Mouse (Mus musculus) neural tube, embryonic 11.5 days (tissue): ENCODE results near the gene Ddx41. TPM values are rescaled to one million over a fixed set of nuclear protein-coding genes. Genes with fewer than 3 reads are reported as not detected.

Experiments used
- ATAC-seq: fragments of 200-750 bp; cut with Nextera tagmentation; 2 replicates; pipeline ENCODE4 v1.8.0; 2017; ENCODE audit warnings: moderate number of reproducible peaks, mild to moderate bottlenecking, moderate TSS enrichment, moderate library complexity; ENCODE audit not compliant: insufficient read depth, low FRiP score, low TSS enrichment
- DNase-seq: peaks from one replicate; pipeline ENCODE4 v3.0.0-alpha.2; 2015; ENCODE audit warnings: low spot score
- H3K27ac ChIP-seq: fragments of 300-500 bp; sonication (generic); 2 replicates; pipeline ENCODE4 v1.5.1; 2014; ENCODE audit warnings: low read depth, mild to moderate bottlenecking, low read length
- H3K27me3 ChIP-seq: fragments of 300-500 bp; sonication (generic); 2 replicates; pipeline ENCODE4 v1.6.1; 2014; ENCODE audit warnings: mild to moderate bottlenecking, low read length, mixed read lengths; ENCODE audit not compliant: control insufficient read depth, insufficient read depth
- H3K36me3 ChIP-seq: fragments of 300-500 bp; sonication (generic); 2 replicates; pipeline ENCODE4 v1.6.1; 2014; ENCODE audit warnings: mild to moderate bottlenecking, low read length, moderate library complexity, mixed read lengths; ENCODE audit not compliant: control insufficient read depth, insufficient read depth
- H3K4me1 ChIP-seq: fragments of 300-500 bp; sonication (generic); 2 replicates; pipeline ENCODE4 v1.6.1; 2014; ENCODE audit warnings: low read length, mixed read lengths; ENCODE audit not compliant: control insufficient read depth, insufficient read depth
- H3K4me2 ChIP-seq: fragments of 300-500 bp; sonication (generic); 2 replicates; pipeline ENCODE4 v1.6.1; 2014; ENCODE audit warnings: low read depth, mild to moderate bottlenecking, moderate library complexity
- H3K4me3 ChIP-seq: fragments of 300-500 bp; sonication (generic); 2 replicates; pipeline ENCODE4 v1.5.1; 2014; ENCODE audit warnings: low read depth, low read length
- H3K9ac ChIP-seq: fragments of 300-500 bp; sonication (generic); 2 replicates; pipeline ENCODE4 v1.6.1; 2014; ENCODE audit warnings: mild to moderate bottlenecking, low read length
- H3K9me3 ChIP-seq: fragments of 300-500 bp; sonication (generic); 2 replicates; pipeline ENCODE4 v1.6.1; 2016; ENCODE audit warnings: low read length; ENCODE audit not compliant: control insufficient read depth
- WGBS: fragments of 180-500 bp; shearing (Covaris S2); extraction: QIAGEN DNeasy Blood & Tissue Kit; methylation state at CpG from one replicate; pipeline ENCODE4 v1.1.7; 2014; 5-methylcytosine and 5-hydroxymethylcytosine counted together
- polyA plus RNA-seq: library from polyadenylated mRNA; unstranded; fragments of >200 nt; fragmentation: Nextera tagmentation; extraction: Ambion mirVana; gene quantifications from 2 replicates; pipeline ENCODE4 v1.2.1, GENCODE M21; 2014

The Ddx41 gene
- polyA plus RNA-seq, 1 experiment from 2014 or later: 76.3 TPM

GRCm38 (mm10) chr13:55516955-55517354 is 19.5 kb downstream of the Ddx41 start:
- Histone ChIP-seq H3K27me3 (no peaks in the 10 kb centered on the region), H3K4me2 (no peak overlapping the region), H3K4me3 (no peak overlapping the region), H3K27ac (no peak overlapping the region), H3K9ac (no peak overlapping the region), H3K4me1 (peaks cover 9% of the 10 kb centered on the region; the same call in 1 of the 2 replicates), H3K36me3 (no peaks in the 10 kb centered on the region), H3K9me3 (no peaks in the 10 kb centered on the region)
- ATAC-seq (no peak), DNase-seq (peak; percentile 88)
- 2% methylated on average over 5 of the region's 5 CpGs for WGBS

DNA sequence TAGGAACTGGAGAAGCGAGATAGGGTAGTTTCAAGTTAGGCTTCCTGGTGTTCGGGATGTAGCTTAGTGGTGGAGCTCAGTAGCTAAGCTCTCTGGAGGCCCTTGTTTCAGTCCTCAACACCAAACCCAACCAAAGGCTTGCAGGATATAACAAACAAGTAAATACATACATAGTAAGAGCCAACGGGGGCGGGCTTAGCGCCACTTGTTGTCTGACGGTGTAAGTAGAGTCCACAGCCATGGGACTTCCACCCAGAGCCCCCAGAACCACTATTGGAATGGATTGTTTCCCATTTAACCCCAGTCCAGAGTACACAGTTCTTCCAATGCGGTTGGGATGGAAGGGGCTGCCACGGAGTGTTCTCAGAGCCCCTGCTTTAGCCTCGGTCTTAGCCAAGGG is 22.6 kb downstream of the Ddx41 start:
- Histone ChIP-seq H3K9me3 (no peaks in the 10 kb centered on the region), H3K9ac (no peak overlapping the region), H3K36me3 (peaks cover 3% of the 10 kb centered on the region; the same call in 1 of the 2 replicates), H3K4me3 (no peak overlapping the region), H3K4me1 (peaks cover 28% of the 10 kb centered on the region), H3K27me3 (no peaks in the 10 kb centered on the region), H3K27ac (no peak overlapping the region), H3K4me2 (no peak overlapping the region)
- ATAC-seq (no peak), DNase-seq (no peak)
- WGBS: 35% methylated on average over 9 of the region's 9 CpGs

- Histone ChIP-seq H3K4me1 (peaks cover 28% of the 10 kb centered on the region), H3K36me3 (peaks cover 8% of the 10 kb centered on the region; the same call in 1 of the 2 replicates), H3K4me2 (peak within 1 kb of the TSS; percentile 99), H3K27ac (peak within 1 kb of the TSS; percentile 56), H3K9me3 (no peaks in the 10 kb centered on the region), H3K9ac (peak within 1 kb of the TSS; percentile 90), H3K4me3 (peak within 1 kb of the TSS; percentile 73), H3K27me3 (no peaks in the 10 kb centered on the region)
- ATAC-seq (peak; percentile 72), DNase-seq (peak; percentile 91)
- WGBS: 1% methylated on average over 55 of the region's 55 CpGs
Observed at GRCm38 (mm10) chr13:55513111-55513748, 23.2 kb downstream of the Ddx41 start, which contains the start of gene Pdlim7. Pdlim7 (minus strand) TSS chr13:55513676.

DNA sequence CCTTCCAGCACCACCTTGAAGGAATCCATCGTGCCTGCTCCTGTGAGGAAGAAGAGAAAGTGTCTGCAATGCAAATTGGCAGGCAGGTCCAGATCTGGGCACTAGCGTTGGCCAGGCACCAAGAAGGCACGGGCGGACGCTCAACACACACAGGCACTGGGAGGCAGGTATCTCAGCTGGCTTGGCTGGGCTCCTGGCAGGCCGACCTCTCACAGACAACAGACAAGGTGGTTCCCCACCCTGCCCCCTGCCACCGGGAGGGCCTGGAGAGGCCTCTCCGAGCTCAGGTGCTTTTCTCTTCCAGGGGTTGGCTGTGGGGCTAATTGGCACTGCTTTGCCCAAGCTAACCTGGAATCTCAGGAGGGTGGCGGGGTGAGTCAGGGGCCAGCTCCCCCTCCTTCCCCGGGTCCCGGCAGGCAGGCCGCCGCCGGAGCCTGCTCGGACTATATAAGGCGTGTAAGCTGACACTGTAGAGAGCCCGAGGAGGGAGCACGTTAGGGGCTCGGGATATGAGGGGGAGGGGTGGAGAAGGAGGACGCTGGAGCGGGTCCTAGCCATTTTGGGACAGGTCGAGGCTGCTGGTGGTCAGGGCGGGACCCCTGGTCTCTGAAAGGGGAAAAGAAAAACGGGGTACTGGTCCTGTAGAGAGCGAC is 24.0 kb downstream of the Ddx41 start:
- DNase-seq: peak; percentile 76
- Histone ChIP-seq H3K9ac (peak overlapping the region; percentile 90), H3K4me2 (peak overlapping the region; percentile 99), H3K36me3 (peaks cover 9% of the 10 kb centered on the region), H3K4me3 (peak overlapping the region; percentile 73), H3K27ac (peak overlapping the region; percentile 56), H3K9me3 (no peaks in the 10 kb centered on the region), H3K27me3 (no peaks in the 10 kb centered on the region), H3K4me1 (peaks cover 28% of the 10 kb centered on the region)
- 1% methylated on average over 25 of the region's 25 CpGs for WGBS
- peak; percentile 58 for ATAC-seq

GRCm38 (mm10) chr13:55511492-55511861 is 25.0 kb downstream of the Ddx41 start:
- 41% methylated on average over 5 of the region's 5 CpGs for WGBS
- Histone ChIP-seq H3K4me2 (peak overlapping the region; percentile 99), H3K4me1 (peaks cover 28% of the 10 kb centered on the region), H3K36me3 (peaks cover 12% of the 10 kb centered on the region), H3K27me3 (no peaks in the 10 kb centered on the region), H3K27ac (peak overlapping the region; percentile 60; the same call in 1 of the 2 replicates), H3K9me3 (no peaks in the 10 kb centered on the region), H3K4me3 (peak overlapping the region; percentile 73), H3K9ac (peak overlapping the region; percentile 29; the same call in 1 of the 2 replicates)
- DNase-seq (peak; percentile 32), ATAC-seq (no peak)

DNA sequence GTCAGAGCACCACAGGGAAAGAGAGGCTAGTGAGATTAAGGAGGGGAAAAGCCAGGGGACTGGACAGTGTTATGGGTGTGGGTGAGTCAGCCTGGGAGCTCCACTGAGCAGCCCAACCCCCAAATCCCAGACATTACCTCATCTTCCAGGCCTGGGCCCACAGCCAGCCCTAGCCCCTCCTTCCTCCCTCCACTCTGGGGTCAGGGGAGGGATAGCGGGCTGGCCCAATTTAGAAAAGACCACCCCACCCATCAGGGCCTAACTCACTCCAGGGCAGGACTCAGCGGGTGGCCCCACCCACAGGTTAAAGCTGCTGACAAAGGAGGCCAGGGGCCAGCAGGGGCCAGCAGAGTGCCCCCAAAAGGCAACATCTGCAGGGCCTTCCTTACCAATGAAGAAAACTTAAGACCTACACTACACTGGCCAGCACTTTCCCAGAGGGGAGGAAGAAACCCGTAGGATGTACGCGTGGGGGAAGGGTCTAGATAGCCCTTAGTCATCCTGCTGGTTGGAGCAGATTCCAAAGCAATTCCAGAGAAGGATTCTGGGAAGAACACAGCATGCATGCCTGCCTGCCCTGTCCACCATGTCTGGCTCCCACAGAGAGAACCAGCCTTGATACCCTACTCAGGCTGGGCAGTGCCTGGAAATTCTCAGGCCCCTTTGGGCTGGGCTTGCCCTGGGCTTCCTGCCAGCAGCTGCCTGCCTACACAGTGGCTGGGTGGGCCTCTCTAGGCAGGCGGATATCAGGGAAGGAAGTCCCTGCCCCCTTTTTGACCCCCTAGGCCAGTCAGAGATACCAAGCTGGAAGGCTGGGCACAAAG is 25.6 kb downstream of the Ddx41 start:
- peak overlapping the region; percentile 29; the same call in 1 of the 2 replicates for H3K9ac ChIP-seq
- no peaks in the 10 kb centered on the region for H3K9me3 ChIP-seq
- peak; percentile 67 for DNase-seq
- no peaks in the 10 kb centered on the region for H3K27me3 ChIP-seq
- peak overlapping the region; percentile 99 for H3K4me2 ChIP-seq
- WGBS: 11% methylated on average over 6 of the region's 6 CpGs
- H3K36me3 ChIP-seq: peaks cover 16% of the 10 kb centered on the region
- H3K4me1 ChIP-seq: peaks cover 28% of the 10 kb centered on the region
- peak overlapping the region; percentile 8; the same call in 1 of the 2 replicates for H3K4me3 ChIP-seq
- peak; percentile 17; the same call in 1 of the 2 replicates for ATAC-seq
- H3K27ac ChIP-seq: peak overlapping the region; percentile 60

DNA sequence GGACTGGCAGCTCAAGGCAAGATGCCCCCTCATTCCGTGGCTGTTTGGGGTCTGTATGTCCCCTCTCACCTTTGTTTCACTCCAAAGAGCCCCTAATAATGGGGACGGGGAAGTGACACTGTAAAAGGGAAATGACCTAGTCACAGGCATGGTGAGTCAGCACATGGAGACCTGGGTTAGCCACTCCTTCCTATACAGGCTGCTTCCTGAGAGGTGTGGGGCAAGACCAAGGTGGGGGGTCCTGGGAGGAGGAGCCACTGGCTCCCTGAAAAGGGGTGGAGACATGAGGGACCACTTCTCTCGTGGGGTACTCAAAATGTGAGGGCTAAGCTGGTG is 26.2 kb downstream of the Ddx41 start:
- Histone ChIP-seq H3K4me1 (peaks cover 28% of the 10 kb centered on the region), H3K27ac (peak overlapping the region; percentile 60), H3K36me3 (peaks cover 18% of the 10 kb centered on the region), H3K27me3 (no peaks in the 10 kb centered on the region), H3K9ac (no peak overlapping the region), H3K4me3 (0 out of 2 replicates have a peak overlapping the region, but pooled peaks have one; percentile 8), H3K4me2 (peak overlapping the region; percentile 12; the same call in 1 of the 2 replicates), H3K9me3 (no peaks in the 10 kb centered on the region)
- no peak for DNase-seq
- ATAC-seq: no peak
- 38% methylated on average over 3 of the region's 3 CpGs for WGBS

DNA sequence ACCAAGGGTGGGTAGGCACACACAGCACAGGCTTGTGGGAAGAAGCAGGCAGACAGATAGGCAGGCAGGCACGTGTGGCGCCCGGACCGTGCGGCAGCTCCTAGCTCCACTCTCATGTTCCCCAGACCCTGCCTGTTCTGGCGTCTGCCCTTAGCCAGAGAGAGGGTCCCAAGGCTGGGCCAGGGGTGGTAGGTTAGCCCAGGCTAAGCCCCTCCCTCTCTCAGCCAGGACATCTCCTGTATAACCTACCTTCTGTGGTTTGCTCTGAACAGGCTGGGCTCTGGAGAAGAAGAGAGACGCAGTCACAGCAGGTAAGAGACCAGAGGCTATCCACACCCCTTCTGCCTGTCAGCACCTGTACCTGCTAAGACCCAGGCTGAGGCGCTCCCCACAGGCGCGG is 27.9 kb downstream of the Ddx41 start:
- no peak overlapping the region for H3K27ac ChIP-seq
- DNase-seq (no peak), ATAC-seq (no peak)
- no peak overlapping the region for H3K4me3 ChIP-seq
- peaks cover 28% of the 10 kb centered on the region for H3K4me1 ChIP-seq
- peaks cover 25% of the 10 kb centered on the region for H3K36me3 ChIP-seq
- no peaks in the 10 kb centered on the region for H3K27me3 ChIP-seq
- H3K9ac ChIP-seq: no peak overlapping the region
- H3K4me2 ChIP-seq: no peak overlapping the region
- WGBS: 94% methylated on average over 10 of the region's 10 CpGs
- no peaks in the 10 kb centered on the region for H3K9me3 ChIP-seq
